In the genomic region with DNA sequence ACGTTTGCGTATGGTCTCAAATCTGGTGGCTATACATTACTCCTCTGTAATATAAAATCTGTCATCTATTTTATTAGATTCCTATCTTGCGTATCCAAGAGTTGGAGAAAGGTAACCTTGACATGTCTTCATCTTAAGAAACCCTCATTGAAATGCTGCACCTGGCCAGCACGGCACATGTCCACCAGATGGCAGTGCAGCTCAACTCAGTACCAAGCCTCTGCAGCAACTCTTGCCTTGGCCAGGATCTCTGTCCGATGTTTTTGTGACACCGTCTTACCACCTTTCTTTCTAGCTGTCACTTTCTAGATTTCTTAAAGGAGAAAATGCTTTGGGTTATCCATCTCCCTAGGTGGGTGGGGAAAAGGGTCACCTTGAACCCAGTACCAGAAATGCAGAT, we compare ENCODE assay signal across 9 mouse cellular contexts.
A peak's percentile ranks its signal among the peaks of the same experiment; 100 is the strongest.
DNase-seq lines count a peak whose midpoint lies in the region; ATAC-seq and TF ChIP-seq lines count a peak whose summit lies in the region.
"Had no signal": no experiment of that assay in that cellular context is flagged by ENCODE, and none has a peak within 500 bp of the region (broad histone marks: within the 10 kb centered on the region; RNA-seq: fewer than 3 reads in every experiment).

No protein-coding gene starts in this region.

- WGBS in bone marrow, adult 2 months, result 32% methylated on average over 6 of the region's 6 CpGs
- 29% methylated on average over 6 of the region's 6 CpGs for WGBS in embryonic facial prominence, embryonic 15.5 days
- 31% methylated on average over 6 of the region's 6 CpGs for WGBS in lung, adult 2 months

- H3K27me3 ChIP-seq in embryonic facial prominence, embryonic 15.5 days, result no peaks in the 10 kb centered on the region

- no peaks in the 10 kb centered on the region for H3K36me3 ChIP-seq in embryonic facial prominence, embryonic 15.5 days

- no peak overlapping the region for H3K9ac ChIP-seq in embryonic facial prominence, embryonic 15.5 days

- peak; percentile 89 for TF ChIP-seq CTCF in bone marrow, adult 2 months (IDR thresholded peaks at IDR 0.05; ENCODE audit: control insufficient read depth, insufficient read depth, low read length)
- TF ChIP-seq CTCF in lung, adult 2 months (IDR thresholded peaks at IDR 0.05; ENCODE audit: insufficient read depth, low read length), result peak; percentile 98

- no peak overlapping the region for H3K4me2 ChIP-seq in embryonic facial prominence, embryonic 15.5 days (replicated peaks)

- TF ChIP-seq POLR2A in bone marrow, adult 2 months (IDR thresholded peaks at IDR 0.05; ENCODE audit: borderline replicate concordance, control insufficient read depth, low read depth, low read length), result no peak
- TF ChIP-seq POLR2A in lung, adult 2 months (IDR thresholded peaks at IDR 0.05; ENCODE audit: borderline replicate concordance, extremely low read depth, low read depth, low read length), result no peak

- peak; percentile 84 for DNase-seq in CD4-positive, CD25-positive, alpha-beta regulatory T cell, adult 2 months (ENCODE audit: low read depth, low spot score)
- DNase-seq in heart, postnatal 14 days, result peak; percentile 76 to 85
- peak; percentile 87 to 88 for DNase-seq in kidney, postnatal 4 days
- peak; percentile 61 for DNase-seq in lung, adult 2 months
- peak; percentile 18 for DNase-seq in ovary, adult 18-20 months (ENCODE audit: low spot score)
- peak; percentile 9 to 67 for DNase-seq in thymus, postnatal 10 days (ENCODE audit: low spot score in 2 of 2)

- no peaks in the 10 kb centered on the region for H3K4me1 ChIP-seq in bone marrow, adult 2 months (ENCODE audit: control insufficient read depth, insufficient read depth, low read length)
- H3K4me1 ChIP-seq in embryonic facial prominence, embryonic 15.5 days, result no peaks in the 10 kb centered on the region; the same call in 1 of the 2 replicates
- no peaks in the 10 kb centered on the region for H3K4me1 ChIP-seq in lung, adult 2 months (ENCODE audit: control insufficient read depth, insufficient read depth, low read length)

- no peaks in the 10 kb centered on the region for H3K9me3 ChIP-seq in embryonic facial prominence, embryonic 15.5 days (replicated peaks)

- no peak overlapping the region for H3K4me3 ChIP-seq in bone marrow, adult 2 months (replicated peaks; ENCODE audit: control insufficient read depth, low read depth, low read length)
- no peak overlapping the region for H3K4me3 ChIP-seq in embryonic facial prominence, embryonic 15.5 days (replicated peaks)
- H3K4me3 ChIP-seq in lung, adult 2 months (replicated peaks; ENCODE audit: extremely low read depth, low read depth, low read length), result no peak overlapping the region
- H3K4me3 ChIP-seq: erythroblast, embryonic 14.5 days had no signal

- no peak overlapping the region for H3K27ac ChIP-seq in bone marrow, adult 2 months (ENCODE audit: control insufficient read depth, insufficient read depth, low read depth, low read length, poor library complexity)
- no peak overlapping the region for H3K27ac ChIP-seq in embryonic facial prominence, embryonic 15.5 days (replicated peaks)

- intact Hi-C loops in heart, postnatal 14 days (cut with DNase I), result loop anchor here (5.0 kb wide), 1 partner anchor 342 kb away; no protein-coding TSS in a partner anchor

- ATAC-seq in embryonic facial prominence, embryonic 15.5 days (ENCODE audit: insufficient number of reproducible peaks, low FRiP score, low TSS enrichment, low read depth), result 0 out of 2 replicates have a peak, but pooled peaks have one; percentile 29

Comparison
In these comparisons a context has a peak if more than half of its experiments do, and no peak if none do; other contexts are left out.
1. DNase-seq: peak in every context shown above with its lines; median percentile 88 in kidney, postnatal 4 days; 84 in CD4-positive, CD25-positive, alpha-beta regulatory T cell, adult 2 months; 80 in heart, postnatal 14 days; 61 in lung, adult 2 months; 38 in thymus, postnatal 10 days; 18 in ovary, adult 18-20 months.